Mouse (Mus musculus) lung, embryonic 16.5 days (tissue): ENCODE measurements at regions not wholly inside any gene's neighbourhood (a gene's known extent, or its start where the extent isn't known, plus 50 kb on each side); places are given as distances from the start of the nearest gene placed in this dataset.

Experiments used
- ATAC-seq: fragments of 200-750 bp; cut with Nextera tagmentation; 2 replicates; pipeline ENCODE4 v1.8.0; 2017; ENCODE audit warnings: low read depth, mild to moderate bottlenecking, moderate library complexity
- H3K27ac ChIP-seq: fragments of 300-500 bp; sonication (generic); 2 replicates; pipeline ENCODE4 v1.5.1; 2014; ENCODE audit warnings: mild to moderate bottlenecking, control low read depth, low read length
- H3K27me3 ChIP-seq: fragments of 300-500 bp; sonication (generic); 2 replicates; pipeline ENCODE4 v1.6.1; 2014; ENCODE audit warnings: low read depth, low read length, mixed read lengths; ENCODE audit not compliant: control insufficient read depth, insufficient read depth
- H3K36me3 ChIP-seq: fragments of 300-500 bp; sonication (generic); 2 replicates; pipeline ENCODE4 v1.6.1; 2014; ENCODE audit warnings: low read length; ENCODE audit not compliant: control insufficient read depth, insufficient read depth
- H3K4me1 ChIP-seq: fragments of 300-500 bp; sonication (generic); replicated peaks from 2 replicates; pipeline ENCODE4 v1.6.1; 2014; ENCODE audit warnings: low read length, mixed read lengths; ENCODE audit not compliant: control insufficient read depth, insufficient read depth
- H3K4me2 ChIP-seq: fragments of 300-500 bp; sonication (generic); 2 replicates; pipeline ENCODE4 v1.6.1; 2014; ENCODE audit warnings: low read depth, low read length, control low read depth
- H3K4me3 ChIP-seq: fragments of 300-500 bp; sonication (generic); 2 replicates; pipeline ENCODE4 v1.5.1; 2014; ENCODE audit warnings: mild to moderate bottlenecking, low read length, control low read depth
- H3K9ac ChIP-seq: fragments of 300-500 bp; sonication (generic); 2 replicates; pipeline ENCODE4 v1.6.1; 2014; ENCODE audit warnings: low read length, control low read depth
- H3K9me3 ChIP-seq: fragments of 300-500 bp; sonication (generic); 2 replicates; pipeline ENCODE4 v1.6.1; 2016; ENCODE audit warnings: low read length; ENCODE audit not compliant: control insufficient read depth
- WGBS: fragments of 180-500 bp; shearing (Covaris S2); extraction: QIAGEN DNeasy Blood & Tissue Kit; methylation state at CpG from one replicate; pipeline ENCODE4 v1.1.7; 2014; 5-methylcytosine and 5-hydroxymethylcytosine counted together

- 0 out of 2 replicates have a peak overlapping the region, but pooled peaks have one; percentile 11 for H3K4me2 ChIP-seq
- no peaks in the 10 kb centered on the region for H3K9me3 ChIP-seq
- H3K27ac ChIP-seq = no peak overlapping the region; the same call in none of the 2 replicates
- no peak overlapping the region for H3K4me3 ChIP-seq
- 0 out of 2 replicates have a peak, but pooled peaks cover 2% of the 10 kb centered on the region for H3K4me1 ChIP-seq
- H3K9ac ChIP-seq = no peak overlapping the region
- ATAC-seq = peak; percentile 64
- WGBS = 43% methylated on average over 6 of the region's 6 CpGs
- no peaks in the 10 kb centered on the region for H3K36me3 ChIP-seq
- no peaks in the 10 kb centered on the region for H3K27me3 ChIP-seq
These were observed 182.8 kb downstream of the Il20rb start for GRCm38 (mm10) chr9:100303762-100304161.

DNA sequence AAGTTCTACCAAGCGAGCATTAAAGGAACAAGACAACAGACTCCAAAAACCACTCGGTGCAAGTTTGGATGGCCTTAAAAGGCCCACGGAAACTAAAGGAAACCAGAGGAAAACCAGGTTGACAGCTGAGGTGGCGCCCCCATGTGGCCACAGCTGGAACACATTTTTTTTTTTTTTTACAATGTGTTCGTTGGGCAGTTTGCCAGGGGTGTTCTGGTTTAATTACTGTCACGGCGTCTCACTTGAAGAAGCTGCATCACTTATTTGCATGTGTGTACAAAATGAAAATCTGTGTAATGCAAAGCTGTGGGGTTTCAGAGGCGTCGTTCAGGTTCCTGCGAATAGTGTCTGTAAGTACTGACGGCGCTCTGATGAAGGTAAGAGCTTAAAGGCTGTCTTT lies 185.0 kb downstream of the Il20rb start:
- WGBS = 67% methylated on average over 12 of the region's 12 CpGs
- H3K4me2 ChIP-seq = no peak overlapping the region
- H3K9me3 ChIP-seq = no peaks in the 10 kb centered on the region
- H3K27ac ChIP-seq = no peak overlapping the region
- 0 out of 2 replicates have a peak, but pooled peaks cover 2% of the 10 kb centered on the region for H3K4me1 ChIP-seq
- H3K4me3 ChIP-seq = no peak overlapping the region
- no peak for ATAC-seq
- no peaks in the 10 kb centered on the region for H3K27me3 ChIP-seq
- H3K9ac ChIP-seq = no peak overlapping the region
- no peaks in the 10 kb centered on the region for H3K36me3 ChIP-seq

GRCm38 (mm10) chr9:100277361-100277760 lies 209.2 kb downstream of the Il20rb start:
- H3K4me2 ChIP-seq = no peak overlapping the region
- H3K9me3 ChIP-seq = no peaks in the 10 kb centered on the region
- WGBS = 40% methylated on average over 13 of the region's 13 CpGs
- no peak for ATAC-seq
- H3K27ac ChIP-seq = no peak overlapping the region
- H3K36me3 ChIP-seq = no peaks in the 10 kb centered on the region
- no peak overlapping the region for H3K4me3 ChIP-seq
- H3K4me1 ChIP-seq = no peaks in the 10 kb centered on the region
- no peak overlapping the region for H3K9ac ChIP-seq
- H3K27me3 ChIP-seq = no peaks in the 10 kb centered on the region

GRCm38 (mm10) chr9:100266528-100267387 lies 219.8 kb downstream of the Il20rb start:
- Histone ChIP-seq H3K27me3 (no peaks in the 10 kb centered on the region), H3K4me1 (no peaks in the 10 kb centered on the region), H3K36me3 (no peaks in the 10 kb centered on the region), H3K9ac (no peak overlapping the region), H3K4me3 (no peak overlapping the region), H3K9me3 (no peaks in the 10 kb centered on the region), H3K4me2 (no peak overlapping the region), H3K27ac (no peak overlapping the region)
- ATAC-seq = no peak
- 46% methylated on average over 16 of the region's 16 CpGs for WGBS

DNA sequence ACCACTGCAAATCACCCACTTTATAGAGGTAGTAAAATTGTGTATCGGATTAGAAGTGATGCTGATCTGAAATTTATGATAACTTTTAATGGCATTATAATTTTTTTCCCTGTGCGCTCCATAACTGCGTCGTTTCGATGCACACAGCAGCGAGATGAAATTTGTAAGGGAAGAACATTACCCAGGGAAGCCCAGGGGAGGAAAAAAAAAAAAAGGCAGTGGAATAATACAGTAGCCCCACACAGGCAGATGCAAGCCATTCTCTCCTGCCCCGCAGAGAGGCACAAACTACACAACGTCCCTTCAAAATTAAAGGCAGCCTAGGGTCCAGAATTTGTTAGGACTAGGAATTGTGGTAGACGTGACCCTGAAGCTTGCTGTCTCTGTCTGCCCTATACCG lies 234.2 kb downstream of the Il20rb start:
- no peak overlapping the region for H3K9ac ChIP-seq
- 76% methylated on average over 10 of the region's 10 CpGs for WGBS
- H3K27ac ChIP-seq = no peak overlapping the region
- no peak overlapping the region for H3K4me2 ChIP-seq
- no peaks in the 10 kb centered on the region for H3K4me1 ChIP-seq
- H3K9me3 ChIP-seq = no peaks in the 10 kb centered on the region
- no peak for ATAC-seq
- no peak overlapping the region for H3K4me3 ChIP-seq
- no peaks in the 10 kb centered on the region for H3K36me3 ChIP-seq
- no peaks in the 10 kb centered on the region for H3K27me3 ChIP-seq
